Mouse (Mus musculus) embryo, embryonic 11.5 days (tissue): ENCODE results near the gene Pcbp2.

Experiments used
- DNase-seq: peaks from one replicate; pipeline ENCODE4 v3.0.0-alpha.2; 2012; ENCODE audit warnings: low read depth, low spot score

The Pcbp2 gene

GRCm38 (mm10) chr15:102470183-102470604 lies at the start of gene Pcbp2:
Gene Pcbp2 (plus strand): TSS chr15:102470539.
- DNase-seq = peak; percentile 94

DNA sequence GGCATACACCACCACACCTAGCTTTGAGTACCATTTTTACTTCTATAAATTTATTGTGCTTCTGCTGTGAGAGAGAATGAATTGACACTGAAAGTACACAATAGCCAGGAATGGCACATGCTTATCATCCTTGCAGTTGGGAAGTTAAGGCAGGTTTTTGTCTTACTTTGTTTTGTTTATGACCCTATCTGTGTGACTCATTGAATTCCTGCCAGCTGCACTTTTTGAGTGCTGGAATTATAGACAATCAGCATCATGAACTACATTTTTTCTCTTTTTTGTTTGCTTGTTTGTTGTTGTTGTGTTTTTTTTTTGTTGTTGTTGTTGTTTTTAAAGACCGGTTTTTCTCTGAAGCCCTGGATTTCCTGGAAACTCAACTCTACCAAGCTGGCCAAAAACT lies 49.4 kb upstream of the Pcbp2 start:
- no peak for DNase-seq

GRCm38 (mm10) chr15:102421437-102421836 lies 48.9 kb upstream of the Pcbp2 start:
- DNase-seq = no peak

DNA sequence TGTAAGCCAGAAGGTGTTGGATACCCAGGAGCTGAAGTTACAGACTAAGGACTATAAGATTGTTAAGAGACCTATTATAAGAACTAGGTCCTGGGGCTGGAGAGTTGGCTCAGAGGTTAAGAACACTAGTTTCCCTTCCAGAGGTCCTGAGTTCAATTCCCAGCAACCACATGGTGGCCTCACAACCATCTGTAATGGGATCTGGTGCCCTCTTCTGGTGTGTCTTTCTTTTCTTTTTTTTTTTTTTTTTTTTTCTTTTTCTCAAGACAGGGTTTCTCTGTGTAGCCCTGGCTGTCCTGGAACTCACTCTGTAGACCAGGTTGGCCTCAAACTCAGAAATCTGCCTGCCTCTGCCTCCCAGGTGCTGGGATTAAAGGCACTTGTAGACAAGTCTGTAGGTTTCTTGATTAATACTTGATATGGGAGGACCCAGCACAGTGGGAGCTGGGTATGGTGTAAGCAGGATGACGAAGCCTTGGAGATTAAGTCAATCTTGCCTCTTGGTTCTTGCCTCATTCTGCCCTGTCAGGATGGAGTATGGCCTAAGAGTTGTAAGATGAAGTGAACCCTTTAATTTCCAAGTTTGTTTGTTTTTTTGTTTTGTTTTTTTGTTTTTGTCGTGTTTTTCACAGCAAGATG lies 46.6 kb upstream of the Pcbp2 start:
- no peak for DNase-seq

GRCm38 (mm10) chr15:102424657-102425056 lies 45.7 kb upstream of the Pcbp2 start:
- no peak for DNase-seq

DNA sequence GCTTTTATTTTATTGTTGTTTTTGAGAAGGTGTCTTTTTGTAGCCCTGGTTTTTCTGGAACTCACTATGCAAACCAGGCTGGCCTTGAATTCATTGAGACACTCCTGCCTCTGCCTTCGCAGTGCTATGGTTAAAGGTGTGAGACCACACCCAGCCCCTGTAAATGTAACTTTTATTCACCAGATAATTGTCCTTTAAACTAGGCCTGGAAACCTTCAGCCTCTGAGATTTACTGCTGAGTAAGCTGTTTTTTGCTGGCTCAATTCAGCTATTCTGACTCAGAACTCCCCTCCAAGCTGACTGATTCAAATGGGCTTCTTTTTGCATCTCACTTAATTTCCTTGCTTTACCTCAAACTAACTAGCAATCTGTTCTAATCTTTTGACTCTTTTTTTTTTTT lies 43.4 kb upstream of the Pcbp2 start:
- DNase-seq = no peak

DNA sequence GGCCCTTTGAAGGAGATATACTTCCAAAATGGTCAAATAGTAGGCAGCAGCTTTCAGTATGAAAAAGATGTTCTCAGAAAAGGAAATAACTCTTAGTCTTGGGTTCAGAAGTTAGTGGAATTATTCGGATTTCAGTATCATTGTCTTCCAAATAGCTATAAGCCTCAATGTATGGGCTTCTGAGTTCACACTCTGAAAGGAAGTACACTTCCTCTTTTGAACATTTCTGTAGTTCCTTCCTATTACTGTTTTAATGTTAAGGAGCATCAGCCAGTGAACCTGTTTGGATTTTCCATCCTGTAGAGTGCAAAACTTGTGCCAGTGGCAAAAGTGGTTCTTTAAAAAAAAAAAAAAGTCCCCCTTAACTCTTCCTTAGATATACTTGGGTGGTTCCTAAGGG lies 38.3 kb upstream of the Pcbp2 start:
- no peak for DNase-seq

GRCm38 (mm10) chr15:102433173-102433572 lies 37.2 kb upstream of the Pcbp2 start:
- DNase-seq = no peak

- peak; percentile 62 for DNase-seq
Observed at GRCm38 (mm10) chr15:102442490-102442889, 27.8 kb upstream of the Pcbp2 start.

GRCm38 (mm10) chr15:102445146-102445545 lies 25.2 kb upstream of the Pcbp2 start, which contains the start of gene Amhr2:
Gene Amhr2 (plus strand): TSS chr15:102445367.
- no peak for DNase-seq

DNA sequence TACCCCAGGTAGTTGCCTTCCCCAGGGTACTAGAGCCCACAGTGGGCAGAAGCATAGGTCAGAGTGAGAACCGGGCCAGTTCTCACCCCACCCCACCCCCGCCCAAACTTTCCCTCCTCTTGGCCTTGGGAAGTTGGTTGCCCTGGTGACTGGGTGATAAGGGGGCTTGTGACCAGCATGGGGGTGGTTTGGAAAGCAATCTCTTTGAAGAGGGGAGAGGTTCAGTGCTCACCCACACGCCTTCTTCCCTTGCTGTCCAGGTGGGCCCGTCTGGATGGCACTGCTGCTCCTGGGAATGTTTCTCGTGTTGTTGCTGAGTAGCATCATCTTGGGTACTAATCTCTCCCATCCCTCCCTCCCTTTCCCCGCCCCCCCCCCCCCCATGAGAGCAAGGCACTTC lies 23.9 kb upstream of the Pcbp2 start:
- DNase-seq = no peak

- DNase-seq = no peak
Observed at GRCm38 (mm10) chr15:102449366-102449765, 21.0 kb upstream of the Pcbp2 start.

GRCm38 (mm10) chr15:102450928-102451327 lies 19.4 kb upstream of the Pcbp2 start:
- no peak for DNase-seq

DNA sequence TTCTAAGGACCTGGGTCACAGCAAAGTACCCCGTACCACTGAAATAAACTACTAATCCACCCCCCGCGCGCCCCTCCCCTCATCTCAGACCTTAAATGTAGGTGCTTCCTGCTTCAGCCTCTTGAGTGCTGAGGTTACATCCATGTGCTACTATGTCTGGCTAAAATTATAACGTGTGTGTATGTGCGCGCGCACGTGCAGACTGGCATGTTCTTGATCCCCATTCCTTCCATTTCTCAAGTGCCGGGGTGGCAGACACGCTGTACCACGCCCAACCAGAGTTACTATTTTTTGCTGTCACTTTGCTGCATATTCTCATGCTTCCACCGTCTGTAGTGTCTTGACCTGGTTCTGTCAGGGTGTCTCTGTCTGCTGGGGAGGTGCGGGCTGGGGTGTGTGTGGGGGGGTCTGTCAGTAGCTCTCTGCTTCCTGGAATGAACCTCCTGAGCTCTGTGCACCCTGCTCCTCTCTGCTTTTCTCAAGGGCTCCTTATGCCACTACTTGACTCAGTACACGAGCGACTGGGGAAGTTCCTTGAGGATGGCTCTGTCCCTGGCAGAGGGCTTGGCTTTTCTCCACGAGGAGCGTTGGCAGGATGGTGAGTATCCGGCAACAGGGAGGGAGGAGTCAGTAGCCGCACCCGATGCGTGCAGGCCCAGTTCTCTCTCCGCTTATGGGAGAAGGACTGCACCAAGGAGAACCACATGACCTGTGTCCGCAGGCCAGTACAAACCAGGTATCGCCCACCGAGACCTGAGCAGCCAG lies 18.5 kb upstream of the Pcbp2 start:
- DNase-seq = no peak

GRCm38 (mm10) chr15:102455993-102456392 lies 14.3 kb upstream of the Pcbp2 start:
- DNase-seq = no peak

DNA sequence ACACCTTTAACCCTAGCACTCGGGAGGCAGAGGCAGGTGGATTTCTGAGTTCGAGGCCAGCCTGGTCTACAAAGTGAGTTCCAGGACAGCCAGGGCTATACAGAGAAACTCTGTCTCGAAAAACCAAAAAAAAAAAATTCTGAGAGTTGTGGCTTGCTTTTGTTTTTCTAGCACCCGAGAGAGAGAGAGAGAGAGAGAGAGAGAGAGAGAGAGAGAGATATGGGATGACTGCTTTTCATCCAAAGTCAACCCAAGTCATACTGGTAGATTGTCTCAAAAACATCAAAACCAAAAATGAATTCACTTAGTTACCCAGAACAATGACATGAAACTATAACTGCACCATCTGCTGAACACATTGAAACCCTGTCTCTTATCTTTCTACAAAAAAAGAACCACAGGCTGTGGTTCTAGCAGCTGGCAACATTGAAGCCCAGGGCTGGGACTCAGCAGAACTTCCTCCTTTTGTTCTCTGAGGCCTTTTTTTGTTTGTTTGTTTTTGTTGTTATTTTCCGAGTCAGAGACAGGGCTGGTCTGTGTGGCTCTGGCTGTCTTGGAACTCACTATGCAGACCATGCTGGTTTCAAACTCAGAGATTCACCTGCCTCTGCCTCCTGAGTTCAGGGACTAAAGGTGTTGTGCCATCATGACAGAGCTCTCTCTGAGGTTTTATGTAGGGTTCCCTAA lies 12.1 kb upstream of the Pcbp2 start:
- no peak for DNase-seq

DNA sequence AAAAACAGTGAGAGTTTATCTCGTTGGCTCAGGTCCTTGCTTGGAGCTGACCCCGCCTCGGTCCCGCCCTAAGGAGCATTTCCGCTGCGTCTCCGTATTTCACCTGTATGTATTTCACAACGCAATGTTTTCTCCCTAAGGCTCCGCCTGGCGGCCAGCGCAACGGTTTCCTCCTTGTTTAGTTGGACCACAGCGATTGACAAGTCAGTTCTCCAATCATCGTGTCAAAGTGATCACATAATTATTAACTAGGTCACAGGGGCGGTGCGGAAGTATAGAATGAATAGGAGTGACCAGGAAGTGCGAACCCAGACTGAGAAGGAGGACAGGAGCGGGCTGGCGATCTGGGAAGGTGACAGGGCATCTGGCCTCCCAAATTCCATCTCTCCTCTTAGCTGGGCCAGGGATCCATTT lies 11.4 kb upstream of the Pcbp2 start, which contains the start of gene Prr13:
Gene Prr13 (plus strand): TSS at position 125 of the 414 bp plus-strand sequence.
- DNase-seq = peak; percentile 81

DNA sequence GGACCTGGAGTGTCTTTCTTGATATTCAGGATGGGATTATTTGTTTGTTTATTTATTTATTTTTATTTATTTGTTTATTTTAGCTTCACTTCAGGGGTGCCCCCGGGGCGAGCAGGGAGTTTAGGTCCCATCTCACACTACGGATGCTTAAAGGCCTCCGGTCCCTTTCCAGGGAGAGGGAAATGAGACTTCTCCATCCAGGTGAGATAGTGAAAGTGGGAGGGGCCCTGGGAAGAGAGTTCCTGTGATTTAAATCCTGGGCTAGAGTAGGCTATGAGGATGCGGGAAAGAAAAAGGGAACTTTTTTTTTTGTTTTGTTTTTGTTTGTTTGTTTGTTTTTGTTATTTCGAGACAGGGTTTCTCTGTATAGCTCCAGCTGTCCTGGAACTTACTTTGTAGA lies 11.0 kb upstream of the Pcbp2 start:
- DNase-seq = no peak

DNA sequence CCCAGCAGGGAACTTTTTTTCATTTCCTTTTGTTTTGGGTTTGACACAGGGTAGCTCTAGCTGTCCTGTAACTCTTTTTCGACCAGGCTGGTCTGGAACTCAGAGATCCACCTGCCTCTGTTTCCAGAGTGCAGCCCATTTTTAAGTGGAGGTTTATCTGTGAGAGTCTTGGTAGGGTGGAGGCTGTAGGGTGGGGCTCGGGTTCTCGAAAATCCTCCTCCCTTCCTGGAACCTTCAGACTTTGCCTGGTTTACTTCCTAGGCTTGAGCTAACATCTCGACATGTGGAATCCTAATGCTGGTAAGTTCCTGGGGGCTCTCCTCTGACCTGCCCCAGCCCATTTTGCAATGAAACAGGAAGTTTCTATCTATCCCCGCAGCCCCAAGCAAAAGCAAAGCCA lies 10.5 kb upstream of the Pcbp2 start:
- DNase-seq = no peak

- no peak for DNase-seq
Observed at GRCm38 (mm10) chr15:102460409-102460808, 9.9 kb upstream of the Pcbp2 start.

GRCm38 (mm10) chr15:102460971-102461370 lies 9.4 kb upstream of the Pcbp2 start:
- DNase-seq = no peak

DNA sequence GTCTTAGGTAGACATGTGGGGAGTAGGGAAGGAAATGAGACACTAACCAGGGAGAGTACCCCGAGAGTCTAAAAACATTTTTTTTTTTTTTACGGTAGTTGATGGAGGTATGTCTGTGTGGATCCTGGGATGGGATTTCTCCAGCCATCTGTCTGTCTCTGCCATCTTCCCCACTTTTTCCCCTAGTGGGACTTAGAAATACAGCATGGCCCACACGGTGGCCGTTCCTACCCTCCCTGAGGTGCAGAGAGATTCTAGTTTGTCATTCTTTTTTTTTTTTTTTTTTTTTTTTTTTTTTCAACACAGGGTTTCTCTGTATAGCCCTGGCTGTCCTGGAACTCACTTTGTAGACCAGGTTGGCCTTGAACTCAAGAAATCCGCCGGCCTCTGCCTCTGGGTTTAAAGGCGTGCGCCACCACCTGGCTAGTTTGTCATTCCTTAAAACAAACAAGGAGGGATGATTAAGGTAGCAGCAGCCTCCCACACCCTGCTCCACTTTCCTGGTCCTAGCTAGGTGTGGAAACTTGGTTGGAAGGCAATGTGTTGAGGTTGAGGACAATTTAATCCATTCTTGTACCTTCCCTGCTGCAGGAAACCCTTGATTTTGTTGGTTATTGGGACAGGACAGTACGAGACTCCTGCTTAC lies 8.8 kb upstream of the Pcbp2 start:
- DNase-seq = no peak
